Mouse (Mus musculus): ENCODE data around the gene Mavs. TPM values are rescaled to one million over a fixed set of nuclear protein-coding genes. Genes with fewer than 3 reads are reported as not detected.

Gene Mavs
- polyA plus RNA-seq (2012; rRNA removed) (25.9 and 31.5 TPM in 2 replicates), polyA plus RNA-seq (2014; fragmentation: Nextera tagmentation; extraction: Ambion mirVana) (25.9 and 27.4 TPM in 2 replicates)

GRCm38 (mm10) chr2:131233307-131234126 is at the start of gene Mavs:
TSS of gene Mavs (plus strand) at chr2:131234063.
- H3K4me1 ChIP-seq (replicated peaks; ENCODE audit: control insufficient read depth in 2 of 2, insufficient read depth in 2 of 2, low read length in 1 of 2): peaks cover 31 to 37% of the 10 kb centered on the region in 2 experiments

GRCm38 (mm10) chr2:131186343-131186742 is 47.5 kb upstream of the Mavs start:
- H3K4me3 ChIP-seq (ENCODE audit: insufficient read depth in 1 of 2, low read depth in 2 of 2, low read length in 2 of 2): peak overlapping the region; percentile 64 to 78
- H3K27ac ChIP-seq: peak overlapping the region; percentile 90
- peak overlapping the region; percentile 95 for H3K9ac ChIP-seq (replicated peaks)
- ATAC-seq (ENCODE audit: insufficient read depth) (peak; percentile 50), DNase-seq (ENCODE audit: low read depth in 3 of 3, low spot score in 3 of 3) (no peak)
- H3K4me1 ChIP-seq (replicated peaks; ENCODE audit: control insufficient read depth in 2 of 2, insufficient read depth in 2 of 2, low read length in 1 of 2): peaks cover 27 to 34% of the 10 kb centered on the region in 2 experiments
- H3K4me2 ChIP-seq (ENCODE audit: low read depth): peak overlapping the region; percentile 98
- 6% methylated on average over 14 of the region's 14 CpGs for WGBS (ENCODE audit: insufficient replicate concordance)
- no peaks in the 10 kb centered on the region for H3K9me3 ChIP-seq (ENCODE audit: control insufficient read depth, low read length)
- H3K36me3 ChIP-seq (replicated peaks; ENCODE audit: control insufficient read depth, insufficient read depth, low read depth): peaks cover 31% of the 10 kb centered on the region
- TF ChIP-seq CTCF (IDR thresholded peaks at IDR 0.05; ENCODE audit: low read depth) (no peak), EP300 (IDR thresholded peaks at IDR 0.05; ENCODE audit: low read depth) (no peak)
- no peaks in the 10 kb centered on the region for H3K27me3 ChIP-seq (ENCODE audit: control insufficient read depth, insufficient read depth, low read length)

More at GRCm38 (mm10) chr2:131233307-131234126, at the start of gene Mavs:
- TF ChIP-seq EP300 (IDR thresholded peaks at IDR 0.05; ENCODE audit: low read depth): no peak
- no peak for TF ChIP-seq CTCF (IDR thresholded peaks at IDR 0.05; ENCODE audit: low read depth)
- H3K27me3 ChIP-seq (ENCODE audit: control insufficient read depth, insufficient read depth, low read length): no peaks in the 10 kb centered on the region
- no peaks in the 10 kb centered on the region for H3K9me3 ChIP-seq (ENCODE audit: control insufficient read depth, low read length)
- peak within 1 kb of the TSS; percentile 65 to 73 for H3K4me3 ChIP-seq (ENCODE audit: insufficient read depth in 1 of 2, low read depth in 2 of 2, low read length in 2 of 2)
- H3K9ac ChIP-seq (replicated peaks): peak within 1 kb of the TSS; percentile 86
- ATAC-seq (ENCODE audit: insufficient read depth) (peak; percentile 98), DNase-seq (ENCODE audit: low read depth in 3 of 3, low spot score in 3 of 3) (peak; percentile 93 to 95 (median 95))
- H3K27ac ChIP-seq: peak within 1 kb of the TSS; percentile 84
- 16% methylated on average over 29 of the region's 29 CpGs for WGBS (ENCODE audit: insufficient replicate concordance)
- no peaks in the 10 kb centered on the region; the same call in 1 of the 2 replicates for H3K36me3 ChIP-seq (replicated peaks; ENCODE audit: control insufficient read depth, insufficient read depth, low read depth)
- H3K4me2 ChIP-seq (ENCODE audit: low read depth): peak within 1 kb of the TSS; percentile 88

GRCm38 (mm10) chr2:131186771-131187601 is 46.9 kb upstream of the Mavs start, which contains the start of the genes Cdc25b and Spef1:
TSS of gene Cdc25b (plus strand) at chr2:131186949.
TSS of gene Spef1 (minus strand) at chr2:131187282.
- peak within 1 kb of the TSS; percentile 95 for H3K9ac ChIP-seq (replicated peaks)
- ATAC-seq (ENCODE audit: insufficient read depth) (peak; percentile 88), DNase-seq (ENCODE audit: low read depth in 3 of 3, low spot score in 3 of 3) (peak in 2 of 3 experiments; percentile 79 to 81)
- peaks cover 27 to 34% of the 10 kb centered on the region in 2 experiments for H3K4me1 ChIP-seq (replicated peaks; ENCODE audit: control insufficient read depth in 2 of 2, insufficient read depth in 2 of 2, low read length in 1 of 2)
- H3K27ac ChIP-seq: peak within 1 kb of the TSS; percentile 90
- peaks cover 38% of the 10 kb centered on the region for H3K36me3 ChIP-seq (replicated peaks; ENCODE audit: control insufficient read depth, insufficient read depth, low read depth)
- peak within 1 kb of the TSS; percentile 76 to 78 for H3K4me3 ChIP-seq (ENCODE audit: insufficient read depth in 1 of 2, low read depth in 2 of 2, low read length in 2 of 2)
- H3K4me2 ChIP-seq (ENCODE audit: low read depth): peak within 1 kb of the TSS; percentile 98
- 2% methylated on average over 43 of the region's 43 CpGs for WGBS (ENCODE audit: insufficient replicate concordance)
- peak; percentile 50 for TF ChIP-seq CTCF (IDR thresholded peaks at IDR 0.05; ENCODE audit: low read depth)
- no peak; the same call in 1 of the 2 replicates for TF ChIP-seq EP300 (IDR thresholded peaks at IDR 0.05; ENCODE audit: low read depth)
- H3K27me3 ChIP-seq (ENCODE audit: control insufficient read depth, insufficient read depth, low read length): no peaks in the 10 kb centered on the region
- no peaks in the 10 kb centered on the region for H3K9me3 ChIP-seq (ENCODE audit: control insufficient read depth, low read length)

- H3K4me1 ChIP-seq (replicated peaks; ENCODE audit: control insufficient read depth in 2 of 2, insufficient read depth in 2 of 2, low read length in 1 of 2): peaks cover 27 to 34% of the 10 kb centered on the region in 2 experiments
- DNase-seq (ENCODE audit: low read depth in 3 of 3, low spot score in 3 of 3): no peak
- H3K4me3 ChIP-seq (ENCODE audit: insufficient read depth in 1 of 2, low read depth in 2 of 2, low read length in 2 of 2): peak overlapping the region; percentile 76 to 78
- H3K27me3 ChIP-seq (ENCODE audit: control insufficient read depth, insufficient read depth, low read length): no peaks in the 10 kb centered on the region
- H3K27ac ChIP-seq: peak overlapping the region; percentile 90
- no peak for ATAC-seq (ENCODE audit: insufficient read depth)
- WGBS (ENCODE audit: insufficient replicate concordance): 31% methylated on average over 3 of the region's 3 CpGs
- peak overlapping the region; percentile 95 for H3K9ac ChIP-seq (replicated peaks)
- no peaks in the 10 kb centered on the region for H3K9me3 ChIP-seq (ENCODE audit: control insufficient read depth, low read length)
- H3K36me3 ChIP-seq (replicated peaks; ENCODE audit: control insufficient read depth, insufficient read depth, low read depth): peaks cover 44% of the 10 kb centered on the region
- H3K4me2 ChIP-seq (ENCODE audit: low read depth): peak overlapping the region; percentile 98
- TF ChIP-seq EP300 (IDR thresholded peaks at IDR 0.05; ENCODE audit: low read depth) (no peak), CTCF (IDR thresholded peaks at IDR 0.05; ENCODE audit: low read depth) (no peak)
These were observed 46.3 kb upstream of the Mavs start for GRCm38 (mm10) chr2:131187602-131187922.
